Mouse (Mus musculus): ENCODE measurements around the gene Gnrhr. TPM values are rescaled to one million over a fixed set of nuclear protein-coding genes. Genes with fewer than 3 reads are reported as not detected.

Gnrhr gene
- total RNA-seq (2014; fragmentation: Nextera tagmentation) (not detected in 2 replicates), total RNA-seq (2017) (0.22 TPM in 1 of 2 replicates, not detected in the other), polyA plus RNA-seq (2012) (not detected in 2 replicates)

GRCm38 (mm10) chr5:86197801-86198200 lies at the start of gene Gnrhr:
TSS of gene Gnrhr (minus strand) at chr5:86197901.
- Histone ChIP-seq H3K9me3 (replicated peaks) (no peaks in the 10 kb centered on the region), H3K27me3 (ENCODE audit: insufficient read depth, low read length) (no peaks in the 10 kb centered on the region), H3K4me1 (ENCODE audit: insufficient read depth, low read depth, low read length) (no peaks in the 10 kb centered on the region), H3K36me3 (replicated peaks) (no peaks in the 10 kb centered on the region), H3K4me3 (ENCODE audit: low read depth, low read length) (no peak within 1 kb of the TSS)
- DNase-seq (ENCODE audit: low spot score) (no peak), ATAC-seq (ENCODE audit: extremely low read depth, insufficient number of reproducible peaks, low FRiP score, poor library complexity, severe bottlenecking) (no peak)
- TF ChIP-seq CTCF (IDR thresholded peaks at IDR 0.05; ENCODE audit: low read depth, low read length) (no peak), GATA2 (IDR thresholded peaks at IDR 0.05; ENCODE audit: borderline replicate concordance, low read depth, low read length) (no peak), TAL1 (conservative IDR thresholded peaks at IDR 0.05; ENCODE audit: low read depth, low read length) (no peak), POLR2AphosphoS5 (IDR thresholded peaks at IDR 0.05; ENCODE audit: insufficient replicate concordance, low read depth, low read length) (no peak), GATA1 (IDR thresholded peaks at IDR 0.05; ENCODE audit: borderline replicate concordance, low read length) (no peak)

GRCm38 (mm10) chr5:86246559-86246958 lies 48.9 kb upstream of the Gnrhr start:
- Histone ChIP-seq H3K4me1 (ENCODE audit: insufficient read depth, low read depth, low read length) (no peaks in the 10 kb centered on the region), H3K9me3 (replicated peaks) (no peaks in the 10 kb centered on the region), H3K27me3 (ENCODE audit: insufficient read depth, low read length) (no peaks in the 10 kb centered on the region), H3K4me3 (ENCODE audit: low read depth, low read length) (no peak overlapping the region), H3K36me3 (replicated peaks) (no peaks in the 10 kb centered on the region)
- no peak for ATAC-seq (ENCODE audit: extremely low read depth, insufficient number of reproducible peaks, low FRiP score, poor library complexity, severe bottlenecking)
- TF ChIP-seq CTCF (IDR thresholded peaks at IDR 0.05; ENCODE audit: low read depth, low read length) (no peak), POLR2AphosphoS5 (IDR thresholded peaks at IDR 0.05; ENCODE audit: insufficient replicate concordance, low read depth, low read length) (no peak), GATA2 (IDR thresholded peaks at IDR 0.05; ENCODE audit: borderline replicate concordance, low read depth, low read length) (no peak), TAL1 (conservative IDR thresholded peaks at IDR 0.05; ENCODE audit: low read depth, low read length) (no peak), GATA1 (IDR thresholded peaks at IDR 0.05; ENCODE audit: borderline replicate concordance, low read length) (no peak)
- DNase-seq (ENCODE audit: low spot score), result no peak

GRCm38 (mm10) chr5:86244880-86245279 lies 47.2 kb upstream of the Gnrhr start:
- TF ChIP-seq POLR2AphosphoS5 (IDR thresholded peaks at IDR 0.05; ENCODE audit: insufficient replicate concordance, low read depth, low read length), result no peak
- TF ChIP-seq GATA1 (IDR thresholded peaks at IDR 0.05; ENCODE audit: borderline replicate concordance, low read length), result no peak
- TF ChIP-seq TAL1 (conservative IDR thresholded peaks at IDR 0.05; ENCODE audit: low read depth, low read length), result no peak
- TF ChIP-seq GATA2 (IDR thresholded peaks at IDR 0.05; ENCODE audit: borderline replicate concordance, low read depth, low read length), result no peak
- TF ChIP-seq CTCF (IDR thresholded peaks at IDR 0.05; ENCODE audit: low read depth, low read length), result no peak
- Histone ChIP-seq H3K4me3 (ENCODE audit: low read depth, low read length) (no peak overlapping the region), H3K36me3 (replicated peaks) (no peaks in the 10 kb centered on the region), H3K4me1 (ENCODE audit: insufficient read depth, low read depth, low read length) (no peaks in the 10 kb centered on the region), H3K27me3 (ENCODE audit: insufficient read depth, low read length) (no peaks in the 10 kb centered on the region), H3K9me3 (replicated peaks) (no peaks in the 10 kb centered on the region)
- ATAC-seq (ENCODE audit: extremely low read depth, insufficient number of reproducible peaks, low FRiP score, poor library complexity, severe bottlenecking) (no peak), DNase-seq (ENCODE audit: low spot score) (no peak)

- ATAC-seq (ENCODE audit: extremely low read depth, insufficient number of reproducible peaks, low FRiP score, poor library complexity, severe bottlenecking) (no peak), DNase-seq (ENCODE audit: low spot score) (no peak)
- TF ChIP-seq GATA1 (IDR thresholded peaks at IDR 0.05; ENCODE audit: borderline replicate concordance, low read length) (no peak), TAL1 (conservative IDR thresholded peaks at IDR 0.05; ENCODE audit: low read depth, low read length) (no peak), CTCF (IDR thresholded peaks at IDR 0.05; ENCODE audit: low read depth, low read length) (no peak), POLR2AphosphoS5 (IDR thresholded peaks at IDR 0.05; ENCODE audit: insufficient replicate concordance, low read depth, low read length) (no peak), GATA2 (IDR thresholded peaks at IDR 0.05; ENCODE audit: borderline replicate concordance, low read depth, low read length) (no peak)
- H3K27me3 ChIP-seq (ENCODE audit: insufficient read depth, low read length), result no peaks in the 10 kb centered on the region
- H3K9me3 ChIP-seq (replicated peaks), result no peaks in the 10 kb centered on the region
- H3K4me3 ChIP-seq (ENCODE audit: low read depth, low read length), result no peak overlapping the region
- H3K4me1 ChIP-seq (ENCODE audit: insufficient read depth, low read depth, low read length), result no peaks in the 10 kb centered on the region
- H3K36me3 ChIP-seq (replicated peaks), result no peaks in the 10 kb centered on the region
Measured at GRCm38 (mm10) chr5:86244275-86244674, 46.6 kb upstream of the Gnrhr start.

GRCm38 (mm10) chr5:86227156-86227853 lies 29.6 kb upstream of the Gnrhr start:
- ATAC-seq (ENCODE audit: extremely low read depth, insufficient number of reproducible peaks, low FRiP score, poor library complexity, severe bottlenecking) (no peak), DNase-seq (ENCODE audit: low spot score) (no peak)
- TF ChIP-seq POLR2AphosphoS5 (IDR thresholded peaks at IDR 0.05; ENCODE audit: insufficient replicate concordance, low read depth, low read length) (no peak), GATA2 (IDR thresholded peaks at IDR 0.05; ENCODE audit: borderline replicate concordance, low read depth, low read length) (no peak), CTCF (IDR thresholded peaks at IDR 0.05; ENCODE audit: low read depth, low read length) (no peak), GATA1 (IDR thresholded peaks at IDR 0.05; ENCODE audit: borderline replicate concordance, low read length) (no peak), TAL1 (conservative IDR thresholded peaks at IDR 0.05; ENCODE audit: low read depth, low read length) (no peak)
- H3K36me3 ChIP-seq (replicated peaks), result no peaks in the 10 kb centered on the region
- peaks cover 4% of the 10 kb centered on the region; the same call in 1 of the 2 replicates for H3K27me3 ChIP-seq (ENCODE audit: insufficient read depth, low read length)
- no peak overlapping the region for H3K4me3 ChIP-seq (ENCODE audit: low read depth, low read length)
- no peaks in the 10 kb centered on the region for H3K9me3 ChIP-seq (replicated peaks)
- no peaks in the 10 kb centered on the region for H3K4me1 ChIP-seq (ENCODE audit: insufficient read depth, low read depth, low read length)

- Histone ChIP-seq H3K36me3 (replicated peaks) (no peaks in the 10 kb centered on the region), H3K9me3 (replicated peaks) (no peaks in the 10 kb centered on the region), H3K4me1 (ENCODE audit: insufficient read depth, low read depth, low read length) (no peaks in the 10 kb centered on the region), H3K4me3 (ENCODE audit: low read depth, low read length) (no peak overlapping the region), H3K27me3 (ENCODE audit: insufficient read depth, low read length) (peaks cover 3% of the 10 kb centered on the region; the same call in 1 of the 2 replicates)
- TF ChIP-seq GATA1 (IDR thresholded peaks at IDR 0.05; ENCODE audit: borderline replicate concordance, low read length) (no peak), CTCF (IDR thresholded peaks at IDR 0.05; ENCODE audit: low read depth, low read length) (no peak), GATA2 (IDR thresholded peaks at IDR 0.05; ENCODE audit: borderline replicate concordance, low read depth, low read length) (no peak)
- ATAC-seq (ENCODE audit: extremely low read depth, insufficient number of reproducible peaks, low FRiP score, poor library complexity, severe bottlenecking), result peak; percentile 34; the same call in 1 of the 2 replicates
- no peak for DNase-seq (ENCODE audit: low spot score)
Measured at GRCm38 (mm10) chr5:86191356-86191755, 6.3 kb downstream of the Gnrhr start.

Measured in G1E (cell line).